Mouse (Mus musculus) small intestine, adult 2 months (tissue): ENCODE data around the gene Apobec1.

Experiments
- CTCF ChIP-seq: fragments of 200-500 bp; IDR thresholded peaks from 2 replicates; pipeline ENCODE4 v1.5.1; 2012; ENCODE audit warnings: low read depth, mild to moderate bottlenecking, control low read depth, inconsistent platforms, low read length, moderate library complexity, mixed read lengths; ENCODE audit not compliant: insufficient replicate concordance, insufficient read length; ENCODE audit errors: extremely low read depth
- POLR2A ChIP-seq: fragments of 200-500 bp; IDR thresholded peaks from 2 replicates; pipeline ENCODE4 v1.6.1; 2012; ENCODE audit warnings: low read depth, mild to moderate bottlenecking, control low read depth, inconsistent platforms, low read length, moderate library complexity

- no peak for TF ChIP-seq CTCF
- TF ChIP-seq POLR2A: no peak
Measured at GRCm38 (mm10) chr6:122539564-122539963, 62.7 kb downstream of the Apobec1 start.
